Mouse (Mus musculus) liver, embryonic 15.5 days (tissue): ENCODE measurements at regions not wholly inside any gene's neighbourhood (a gene's known extent, or its start where the extent isn't known, plus 50 kb on each side); places are given as distances from the start of the nearest gene placed in this dataset.

Experiments used
- ATAC-seq: fragments of 200-750 bp; cut with Nextera tagmentation; 2 replicates; pipeline ENCODE4 v1.8.0; 2017; ENCODE audit warnings: moderate number of reproducible peaks, mild to moderate bottlenecking, moderate library complexity; ENCODE audit not compliant: insufficient read depth
- H3K27ac ChIP-seq: fragments of 300-500 bp; sonication (generic); replicated peaks from 2 replicates; pipeline ENCODE4 v1.5.1; 2015; ENCODE audit warnings: mild to moderate bottlenecking, inconsistent platforms
- H3K27me3 ChIP-seq: fragments of 300-500 bp; sonication (generic); 2 replicates; pipeline ENCODE4 v1.6.1; 2015; ENCODE audit warnings: mild to moderate bottlenecking, inconsistent platforms
- H3K36me3 ChIP-seq: fragments of 300-500 bp; sonication (generic); replicated peaks from 2 replicates; pipeline ENCODE4 v1.6.1; 2015; ENCODE audit warnings: moderate library complexity, mild to moderate bottlenecking, inconsistent platforms
- H3K4me1 ChIP-seq: fragments of 300-500 bp; sonication (generic); replicated peaks from 2 replicates; pipeline ENCODE4 v1.6.1; 2015; ENCODE audit warnings: inconsistent platforms
- H3K4me2 ChIP-seq: fragments of 300-500 bp; sonication (generic); 2 replicates; pipeline ENCODE4 v1.6.1; 2015; ENCODE audit warnings: moderate library complexity, mild to moderate bottlenecking, inconsistent platforms
- H3K4me3 ChIP-seq: fragments of 300-500 bp; sonication (generic); replicated peaks from 2 replicates; pipeline ENCODE4 v1.5.1; 2015; ENCODE audit warnings: mild to moderate bottlenecking, inconsistent platforms
- H3K9ac ChIP-seq: fragments of 300-500 bp; sonication (generic); 2 replicates; pipeline ENCODE4 v1.6.1; 2015; ENCODE audit warnings: moderate library complexity, mild to moderate bottlenecking, inconsistent platforms
- H3K9me3 ChIP-seq: fragments of 300-500 bp; sonication (generic); replicated peaks from 2 replicates; pipeline ENCODE4 v1.6.1; 2016; ENCODE audit warnings: inconsistent platforms
- whole genome bisulfite sequencing: fragments of 180-500 bp; shearing (Covaris S2); methylation state at CpG from one replicate; pipeline ENCODE4 v1.1.7; 2015; ENCODE audit warnings: mixed read lengths; ENCODE audit not compliant: insufficient replicate concordance; 5-methylcytosine and 5-hydroxymethylcytosine counted together

- Histone ChIP-seq H3K9ac (no peak overlapping the region), H3K27ac (no peak overlapping the region), H3K27me3 (no peaks in the 10 kb centered on the region), H3K4me2 (no peak overlapping the region), H3K4me1 (no peaks in the 10 kb centered on the region), H3K36me3 (no peaks in the 10 kb centered on the region), H3K4me3 (no peak overlapping the region), H3K9me3 (no peaks in the 10 kb centered on the region)
- ATAC-seq = no peak
- 41% methylated on average over 2 of the region's 2 CpGs for WGBS
Measured at GRCm38 (mm10) chr10:91361621-91362020, 180.5 kb upstream of the Tmpo start.

DNA sequence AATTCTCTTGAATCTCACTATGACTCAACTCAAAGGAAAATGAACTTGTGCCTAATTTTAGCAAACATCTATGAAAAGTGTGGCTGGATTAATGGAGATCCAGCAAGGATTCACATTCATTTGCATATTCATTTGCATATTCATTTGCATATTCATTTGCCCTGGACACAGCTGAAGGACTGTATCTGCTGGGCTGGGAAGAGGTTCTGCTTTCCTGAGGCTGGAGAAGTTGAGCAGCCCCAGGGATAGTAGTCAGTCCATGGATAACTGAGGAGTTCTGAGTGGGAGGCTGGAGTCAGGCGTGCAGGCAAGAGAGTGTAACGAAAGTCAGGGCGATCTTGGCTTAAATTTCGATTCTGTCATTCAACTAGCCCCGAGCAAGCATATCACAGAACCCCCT is 164.3 kb upstream of the Tmpo start:
- Histone ChIP-seq H3K36me3 (no peaks in the 10 kb centered on the region), H3K9me3 (no peaks in the 10 kb centered on the region), H3K27me3 (no peaks in the 10 kb centered on the region), H3K4me1 (no peaks in the 10 kb centered on the region), H3K4me3 (no peak overlapping the region), H3K27ac (no peak overlapping the region), H3K9ac (no peak overlapping the region), H3K4me2 (no peak overlapping the region)
- ATAC-seq = no peak
- 61% methylated on average over 5 of the region's 5 CpGs for WGBS

- no peak overlapping the region for H3K4me3 ChIP-seq
- 26% methylated on average over 8 of the region's 8 CpGs for WGBS
Measured at GRCm38 (mm10) chr10:91342083-91342482, 161.0 kb upstream of the Tmpo start.

DNA sequence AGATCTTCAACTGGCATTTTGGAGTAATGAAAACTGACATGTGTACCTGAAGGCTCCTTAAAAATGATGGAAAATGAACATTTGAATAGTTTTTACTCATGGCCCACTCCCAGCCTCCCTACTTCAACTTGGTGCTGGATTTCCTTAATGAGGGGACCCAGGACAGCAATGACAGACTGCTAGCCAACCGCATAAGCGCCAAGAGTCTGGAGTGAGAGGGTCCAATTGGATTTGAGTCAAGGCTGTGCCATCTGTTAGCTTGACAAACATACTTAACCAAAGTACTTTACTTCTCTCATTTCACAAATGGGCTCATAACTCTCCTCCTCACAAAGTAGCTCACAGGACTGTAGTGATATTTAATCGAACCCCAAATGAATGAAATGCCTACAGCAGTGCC is 158.2 kb upstream of the Tmpo start:
- Histone ChIP-seq H3K4me3 (no peak overlapping the region), H3K9ac (no peak overlapping the region), H3K27ac (no peak overlapping the region), H3K27me3 (no peaks in the 10 kb centered on the region), H3K4me2 (no peak overlapping the region), H3K9me3 (no peaks in the 10 kb centered on the region), H3K36me3 (no peaks in the 10 kb centered on the region), H3K4me1 (no peaks in the 10 kb centered on the region)
- ATAC-seq = no peak
- 80% methylated on average over 3 of the region's 3 CpGs for WGBS

More at GRCm38 (mm10) chr10:91342083-91342482, 161.0 kb upstream of the Tmpo start:
- no peaks in the 10 kb centered on the region for H3K9me3 ChIP-seq
- no peak overlapping the region for H3K9ac ChIP-seq
- no peaks in the 10 kb centered on the region for H3K27me3 ChIP-seq
- no peak overlapping the region for H3K27ac ChIP-seq
- no peaks in the 10 kb centered on the region for H3K36me3 ChIP-seq
- H3K4me2 ChIP-seq = no peak overlapping the region
- ATAC-seq = no peak
- no peaks in the 10 kb centered on the region for H3K4me1 ChIP-seq

DNA sequence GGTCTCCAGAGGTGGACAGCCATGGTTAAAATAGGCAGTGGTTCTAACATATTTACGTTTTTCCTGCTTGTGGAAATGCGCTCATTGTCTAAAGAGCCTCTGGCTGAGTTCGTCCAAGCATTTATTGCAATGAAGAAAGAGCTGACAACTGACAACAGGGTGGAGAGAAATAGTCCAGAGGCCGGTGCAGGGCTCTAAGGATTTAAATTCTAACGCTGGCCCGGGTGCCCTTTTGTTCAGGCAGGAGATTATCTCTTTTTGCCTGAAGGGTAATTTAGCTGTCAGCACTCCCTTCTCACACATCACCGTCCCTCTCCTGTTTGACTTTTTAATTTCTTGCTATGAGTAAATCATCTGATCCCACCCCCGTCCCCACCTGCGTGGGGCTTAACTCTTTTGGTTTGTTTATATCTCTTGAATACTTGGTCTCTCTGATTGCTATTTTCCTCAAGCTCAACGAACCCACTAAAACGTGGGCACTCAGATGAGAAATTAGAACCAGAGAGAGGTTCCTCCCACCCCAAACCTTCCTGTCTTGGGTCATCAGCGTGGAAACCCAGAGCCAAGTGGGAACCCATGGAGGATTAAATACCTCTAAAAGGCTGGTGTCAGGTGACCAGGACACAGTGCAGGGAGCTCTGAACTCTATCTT is 145.7 kb upstream of the Tmpo start:
- Histone ChIP-seq H3K36me3 (no peaks in the 10 kb centered on the region), H3K27ac (no peak overlapping the region), H3K9me3 (no peaks in the 10 kb centered on the region), H3K4me2 (no peak overlapping the region), H3K4me1 (no peaks in the 10 kb centered on the region), H3K9ac (no peak overlapping the region), H3K4me3 (no peak overlapping the region), H3K27me3 (no peaks in the 10 kb centered on the region)
- ATAC-seq = no peak
- 53% methylated on average over 12 of the region's 12 CpGs for WGBS

DNA sequence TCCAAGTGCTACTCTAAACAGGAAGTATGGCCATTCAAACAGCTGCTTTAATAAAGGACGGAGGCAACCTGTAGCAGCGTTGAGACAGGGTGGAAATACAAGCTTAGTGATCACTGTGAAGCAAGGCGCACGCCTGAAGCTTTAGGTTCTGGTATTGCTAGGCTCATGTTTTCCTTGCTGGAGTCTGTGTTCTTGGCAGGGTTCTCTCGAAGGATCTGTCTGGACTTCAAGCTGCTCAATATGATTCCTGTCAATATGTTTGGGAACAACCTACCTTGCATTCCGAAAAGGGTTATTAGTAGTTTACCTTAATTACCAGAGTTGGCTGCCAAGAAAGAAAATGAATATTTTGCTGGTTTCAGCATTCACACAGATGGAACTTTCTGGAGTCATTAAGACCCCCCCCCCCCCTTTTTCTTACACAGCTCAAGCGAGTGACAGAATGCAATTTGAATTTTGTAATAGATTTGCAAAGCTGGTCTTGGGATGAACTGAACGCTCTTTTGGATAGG is 145.1 kb upstream of the Tmpo start:
- Histone ChIP-seq H3K27ac (no peak overlapping the region), H3K36me3 (no peaks in the 10 kb centered on the region), H3K4me3 (no peak overlapping the region), H3K9ac (no peak overlapping the region), H3K9me3 (no peaks in the 10 kb centered on the region), H3K4me1 (no peaks in the 10 kb centered on the region), H3K27me3 (no peaks in the 10 kb centered on the region), H3K4me2 (no peak overlapping the region)
- ATAC-seq = no peak
- 68% methylated on average over 8 of the region's 8 CpGs for WGBS

- Histone ChIP-seq H3K9ac (no peak overlapping the region), H3K4me3 (no peak overlapping the region), H3K4me1 (no peaks in the 10 kb centered on the region), H3K36me3 (no peaks in the 10 kb centered on the region), H3K4me2 (no peak overlapping the region), H3K27ac (no peak overlapping the region), H3K27me3 (no peaks in the 10 kb centered on the region), H3K9me3 (no peaks in the 10 kb centered on the region)
- ATAC-seq = no peak
- WGBS = 56% methylated on average over 4 of the region's 4 CpGs
Measured at GRCm38 (mm10) chr10:91321226-91321625, 140.1 kb upstream of the Tmpo start.

- Histone ChIP-seq H3K4me1 (no peaks in the 10 kb centered on the region), H3K9me3 (no peaks in the 10 kb centered on the region), H3K36me3 (no peaks in the 10 kb centered on the region), H3K9ac (no peak overlapping the region), H3K27me3 (no peaks in the 10 kb centered on the region), H3K27ac (no peak overlapping the region), H3K4me2 (no peak overlapping the region), H3K4me3 (no peak overlapping the region)
- 66% methylated on average over 10 of the region's 10 CpGs for WGBS
- no peak for ATAC-seq
Measured at GRCm38 (mm10) chr10:91319442-91320112, 138.5 kb upstream of the Tmpo start.

DNA sequence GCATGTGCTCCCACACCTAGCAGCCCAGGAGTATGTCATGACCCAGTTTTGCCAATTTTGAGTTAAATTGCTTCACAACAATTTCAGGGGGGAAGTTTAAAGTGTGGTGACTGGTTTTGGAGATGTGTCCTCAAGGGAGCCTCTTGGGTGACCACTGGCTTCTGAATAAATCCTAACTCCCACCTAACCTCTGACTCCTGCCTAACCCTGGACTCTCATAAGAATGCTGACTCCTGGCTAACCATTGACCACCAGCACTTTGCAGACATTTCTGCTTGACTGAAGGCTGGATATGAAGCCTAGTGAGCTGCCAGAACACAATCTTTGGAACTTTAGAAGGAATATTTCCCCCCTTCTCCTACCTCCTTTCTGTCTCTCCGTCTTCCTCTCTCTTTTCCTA is 133.3 kb upstream of the Tmpo start:
- Histone ChIP-seq H3K4me1 (no peaks in the 10 kb centered on the region), H3K36me3 (no peaks in the 10 kb centered on the region), H3K4me2 (no peak overlapping the region), H3K9ac (no peak overlapping the region), H3K27ac (no peak overlapping the region), H3K4me3 (no peak overlapping the region), H3K27me3 (no peaks in the 10 kb centered on the region), H3K9me3 (no peaks in the 10 kb centered on the region)
- ATAC-seq = no peak
- WGBS = 73% methylated on average over 1 of the region's 1 CpGs

DNA sequence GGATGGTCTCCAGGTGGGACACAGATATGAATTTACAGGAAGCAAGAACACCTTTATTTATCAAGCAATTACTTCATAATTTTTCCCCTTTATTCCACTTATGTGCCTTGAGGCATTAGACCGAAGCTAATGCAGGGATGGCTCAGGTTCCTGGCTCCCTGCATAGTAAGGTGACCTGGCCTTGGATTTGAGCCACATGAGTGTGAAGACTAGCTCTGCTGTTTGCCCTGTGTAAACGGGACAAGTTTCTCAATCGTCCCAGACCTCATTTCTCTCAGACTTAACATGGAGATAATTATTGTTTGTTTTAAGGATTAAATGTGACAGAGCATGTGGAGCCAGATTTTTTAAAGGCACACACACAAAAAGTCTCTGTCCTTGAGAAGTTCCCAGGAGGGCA is 132.2 kb upstream of the Tmpo start:
- Histone ChIP-seq H3K27ac (no peak overlapping the region), H3K4me2 (no peak overlapping the region), H3K36me3 (no peaks in the 10 kb centered on the region), H3K4me1 (no peaks in the 10 kb centered on the region), H3K27me3 (no peaks in the 10 kb centered on the region), H3K4me3 (no peak overlapping the region), H3K9me3 (no peaks in the 10 kb centered on the region), H3K9ac (no peak overlapping the region)
- 49% methylated on average over 3 of the region's 3 CpGs for WGBS
- no peak for ATAC-seq

GRCm38 (mm10) chr10:91312913-91313312 is 131.8 kb upstream of the Tmpo start:
- no peak overlapping the region for H3K4me3 ChIP-seq
- 45% methylated on average over 5 of the region's 5 CpGs for WGBS
- no peaks in the 10 kb centered on the region for H3K36me3 ChIP-seq
- H3K9me3 ChIP-seq = no peaks in the 10 kb centered on the region
- H3K27ac ChIP-seq = no peak overlapping the region
- no peaks in the 10 kb centered on the region for H3K4me1 ChIP-seq
- H3K4me2 ChIP-seq = no peak overlapping the region
- no peak overlapping the region for H3K9ac ChIP-seq
- ATAC-seq = no peak
- no peaks in the 10 kb centered on the region for H3K27me3 ChIP-seq

DNA sequence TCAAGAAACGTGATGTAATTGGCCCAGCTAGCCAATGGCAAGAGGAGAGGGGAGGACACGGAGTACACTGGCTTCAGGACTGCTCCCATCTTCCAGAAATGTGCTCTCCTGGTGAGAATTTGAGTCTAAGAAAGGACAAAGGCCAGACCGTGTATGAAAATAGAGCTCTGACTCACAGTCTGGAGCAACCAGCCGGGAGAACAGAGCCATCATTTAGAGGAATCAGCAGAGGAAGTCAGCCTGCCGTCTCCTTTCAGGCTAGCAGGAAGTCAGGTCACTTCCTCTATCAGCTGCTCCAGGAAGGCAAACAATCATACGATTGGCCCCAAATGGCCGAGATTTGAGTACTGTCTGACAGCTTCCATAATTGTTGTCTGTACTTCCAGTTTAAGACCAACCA is 119.0 kb upstream of the Tmpo start:
- Histone ChIP-seq H3K4me1 (no peaks in the 10 kb centered on the region), H3K36me3 (no peaks in the 10 kb centered on the region), H3K9ac (no peak overlapping the region), H3K4me3 (no peak overlapping the region), H3K27ac (no peak overlapping the region), H3K27me3 (no peaks in the 10 kb centered on the region), H3K4me2 (no peak overlapping the region), H3K9me3 (no peaks in the 10 kb centered on the region)
- WGBS = 20% methylated on average over 7 of the region's 7 CpGs
- no peak for ATAC-seq
